Mouse (Mus musculus) inflammation-experienced regulatory T-cells (primary cell): ENCODE measurements around the gene Apol7c. TPM values are rescaled to one million over a fixed set of nuclear protein-coding genes. Genes with fewer than 3 reads are reported as not detected.

Experiments used
- polyA plus RNA-seq, 2 experiments: library from polyadenylated mRNA; unstranded; fragments of 100-300 nt; shearing (Covaris generic); gene quantifications; one replicate each; pipeline ENCODE4 v1.2.1; 2017

Apol7c gene
- under 1 TPM; 0.17 to 0.43 TPM for polyA plus RNA-seq

GRCm38 (mm10) chr15:77533216-77533615, at the start of gene Apol7c:
Apol7c (minus strand) TSS chr15:77533316.

DNA sequence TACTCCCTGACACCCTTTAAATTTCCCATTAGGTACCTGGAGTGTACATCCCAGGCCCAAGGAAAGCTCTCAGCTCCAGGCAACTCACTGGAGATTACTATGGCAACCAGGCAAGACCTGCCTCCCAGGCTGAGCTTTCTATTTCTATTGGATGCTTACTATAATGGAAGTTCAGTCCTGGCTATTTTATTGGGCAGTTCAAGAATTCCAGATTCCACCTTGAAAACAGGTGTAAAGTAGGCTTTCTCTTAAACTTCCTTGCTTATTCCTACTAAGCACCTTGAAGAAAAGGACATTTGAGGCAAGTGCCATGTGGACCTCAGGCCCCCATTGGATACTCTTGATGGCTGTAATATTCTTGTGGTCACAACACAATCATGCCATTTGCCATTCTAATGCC, 28.7 kb upstream of the Apol7c start, which contains the start of gene 1700025B11Rik:
Gene 1700025B11Rik, minus strand, starts transcription at position 101 of the 400 bp plus-strand sequence.

DNA sequence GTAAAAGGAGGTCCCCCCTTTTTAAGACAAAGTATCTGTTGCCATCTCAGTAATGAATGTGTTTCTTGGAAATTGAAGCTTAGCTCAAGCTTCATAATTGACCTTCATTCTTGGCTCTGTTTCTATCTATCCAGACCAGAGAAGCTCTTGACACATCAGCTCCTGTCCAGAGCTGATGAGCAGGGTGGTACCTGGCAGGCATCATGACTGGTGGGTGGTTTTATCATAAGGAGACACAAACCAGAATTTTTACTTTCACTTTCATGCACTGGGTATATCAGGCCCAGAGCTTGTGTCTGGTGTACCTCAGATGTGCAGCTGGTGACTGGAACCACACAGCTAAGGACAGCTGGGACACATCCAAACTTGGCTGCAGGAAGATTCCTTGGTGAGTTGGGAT, 25.1 kb downstream of the Apol7c start, which contains the start of gene Apol11a:
Gene Apol11a, plus strand, starts transcription at position 306 of the 400 bp plus-strand sequence.

GRCm38 (mm10) chr15:77476693-77477092, 56.4 kb downstream of the Apol7c start, which contains the start of gene Apol10a:
Apol10a (plus strand) TSS chr15:77477047.

Other genes with a start within 250 kb of the Apol7c start
- gene Rbfox2, start 226.3 kb downstream of the Apol7c start, polyA plus RNA-seq = 1 to 10 TPM in 1 of 2 experiments, under 1 TPM in 1; 0.35 to 3.7 TPM
- under 1 TPM in 1 of 2 experiments, not detected in 1; 0.34 TPM for gene Apol7a, start 134.2 kb downstream of the Apol7c start, polyA plus RNA-seq
- gene Apol9a, start 122.2 kb downstream of the Apol7c start, polyA plus RNA-seq = 10 to 100 TPM in 1 of 2 experiments, 1 to 10 TPM in 1; 8.1 to 16.1 TPM
- gene Apol7b, start 85.8 kb downstream of the Apol7c start, polyA plus RNA-seq = 1 to 10 TPM in 1 of 2 experiments, under 1 TPM in 1; 0.24 to 2.2 TPM
- under 1 TPM; 0.35 to 0.67 TPM for gene Apol10a, start 56.3 kb downstream of the Apol7c start, polyA plus RNA-seq
- gene Apol11a, start 25.0 kb downstream of the Apol7c start, polyA plus RNA-seq = not detected
- gene 1700025B11Rik, start 28.6 kb upstream of the Apol7c start, polyA plus RNA-seq = not detected
- gene Apol10b, start 62.8 kb upstream of the Apol7c start, polyA plus RNA-seq = 1 to 10 TPM; 2.2 to 6.8 TPM
- not detected for gene Gm36245, start 65.9 kb upstream of the Apol7c start, polyA plus RNA-seq
- gene Apol11b, start 110.0 kb upstream of the Apol7c start, polyA plus RNA-seq = 1 to 10 TPM in 1 of 2 experiments, under 1 TPM in 1; 0.19 to 1.2 TPM
- 100 to 1,000 TPM in 1 of 2 experiments, 10 to 100 TPM in 1; 85.6 to 183 TPM for gene Apol7e, start 165.5 kb upstream of the Apol7c start, polyA plus RNA-seq
- 10 to 100 TPM; 12.2 to 60.8 TPM for gene Apol9b, start 195.7 kb upstream of the Apol7c start, polyA plus RNA-seq
- gene Apol8, start 223.7 kb upstream of the Apol7c start, polyA plus RNA-seq = 1 to 10 TPM in 1 of 2 experiments, under 1 TPM in 1; 0.06 to 2.9 TPM